Mouse (Mus musculus) MEL (cell line): ENCODE measurements around the gene Cox6a1. TPM values are rescaled to one million over a fixed set of nuclear protein-coding genes. Genes with fewer than 3 reads are reported as not detected.

Experiments used
- DNase-seq: peaks from one replicate; pipeline ENCODE4 v3.0.0; 2011; ENCODE audit warnings: low read depth, low spot score
- H3K27ac ChIP-seq: 2 replicates; pipeline ENCODE4 v1.5.1; 2012; ENCODE audit warnings: low read depth, mild to moderate bottlenecking, control low read depth, low read length, moderate library complexity; ENCODE audit not compliant: control insufficient read depth
- H3K27me3 ChIP-seq, 2 experiments: fragments of 150-350 bp in 1 of 2; sonication (generic) in 1 of 2; 2 replicates each; pipeline ENCODE4 v1.6.1; 2012; ENCODE audit warnings: low read length in 2 of 2, mild to moderate bottlenecking in 2 of 2, improper control_type of control experiment in 1 of 2, moderate library complexity in 1 of 2; ENCODE audit not compliant: insufficient read depth in 2 of 2, control insufficient read depth in 1 of 2
- H3K36me3 ChIP-seq, 2 experiments: 2 replicates each; pipeline ENCODE4 v1.6.1; 2012 to 2014; ENCODE audit warnings: low read length in 2 of 2, improper control_type of control experiment in 1 of 2, inconsistent platforms in 1 of 2, mild to moderate bottlenecking in 1 of 2; ENCODE audit not compliant: insufficient read depth in 2 of 2, control insufficient read depth in 1 of 2
- H3K4me1 ChIP-seq, 2 experiments: fragments of 150-350 bp in 1 of 2; sonication (generic) in 1 of 2; 2 replicates each; pipeline ENCODE4 v1.6.1; 2012; ENCODE audit warnings: low read length in 2 of 2, improper control_type of control experiment in 1 of 2, mild to moderate bottlenecking in 1 of 2; ENCODE audit not compliant: insufficient read depth in 2 of 2, control insufficient read depth in 1 of 2
- H3K4me3 ChIP-seq, 2 experiments: fragments of 150-350 bp in 1 of 2; sonication (generic) in 1 of 2; 2 replicates each; pipeline ENCODE4 v1.5.1; 2012; ENCODE audit warnings: low read depth in 2 of 2, low read length in 2 of 2, mild to moderate bottlenecking in 2 of 2, moderate library complexity in 2 of 2, control low read depth in 1 of 2, improper control_type of control experiment in 1 of 2; ENCODE audit not compliant: control insufficient read depth in 1 of 2, insufficient read depth in 1 of 2
- H3K79me2 ChIP-seq: 2 replicates; pipeline ENCODE4 v1.6.1; 2012; ENCODE audit warnings: mild to moderate bottlenecking, low read length, moderate library complexity; ENCODE audit not compliant: control insufficient read depth, poor library complexity, insufficient read depth
- H3K9ac ChIP-seq: 2 replicates; pipeline ENCODE4 v1.6.1; 2012; ENCODE audit warnings: low read depth, mild to moderate bottlenecking, control low read depth, low read length, moderate library complexity; ENCODE audit not compliant: control insufficient read depth, poor library complexity, severe bottlenecking
- H3K9me3 ChIP-seq: fragments of 150-350 bp; sonication (generic); replicated peaks from 2 replicates; pipeline ENCODE4 v1.6.1; 2012; ENCODE audit warnings: mild to moderate bottlenecking, low read length, improper control_type of control experiment, moderate library complexity; ENCODE audit not compliant: insufficient read depth
- BHLHE40 ChIP-seq: IDR thresholded peaks from 2 replicates; pipeline ENCODE4 v1.6.1; 2012; ENCODE audit warnings: low read depth, mild to moderate bottlenecking, inconsistent platforms, low read length, improper control_type of control experiment, borderline replicate concordance
- CTCF ChIP-seq, 3 experiments: IDR thresholded peaks in 2 of 3; conservative IDR thresholded peaks in 1 of 3; 2 replicates each; pipeline ENCODE4 v1.5.1; 2011 to 2012; ENCODE audit warnings: low read length in 3 of 3, low read depth in 2 of 3, mild to moderate bottlenecking in 2 of 3, improper control_type of control experiment in 1 of 3, inconsistent platforms in 1 of 3, mixed read lengths in 1 of 3, moderate library complexity in 1 of 3; ENCODE audit not compliant: control insufficient read depth in 1 of 3, insufficient read depth in 1 of 3, poor library complexity in 1 of 3, severe bottlenecking in 1 of 3
- GABPA ChIP-seq: IDR thresholded peaks from 2 replicates; pipeline ENCODE4 v1.6.1; 2012; ENCODE audit warnings: low read depth, mild to moderate bottlenecking, inconsistent platforms, low read length, improper control_type of control experiment, moderate library complexity
- GATA1 ChIP-seq: IDR thresholded peaks from 2 replicates; pipeline ENCODE4 v1.6.1; 2011; ENCODE audit warnings: low read depth, low read length, improper control_type of control experiment
- KAT2A ChIP-seq: conservative IDR thresholded peaks from 2 replicates; pipeline ENCODE4 v1.6.1; 2012; ENCODE audit warnings: low read depth, low read length, improper control_type of control experiment, inconsistent platforms
- MAFK ChIP-seq: IDR thresholded peaks from 2 replicates; pipeline ENCODE4 v1.6.1; 2011; ENCODE audit warnings: low read depth, mild to moderate bottlenecking, low read length, improper control_type of control experiment, borderline replicate concordance
- MXI1 ChIP-seq: IDR thresholded peaks from 2 replicates; pipeline ENCODE4 v1.6.1; 2011; ENCODE audit warnings: mild to moderate bottlenecking, low read depth, low read length, improper control_type of control experiment
- NELFE ChIP-seq: IDR thresholded peaks from 2 replicates; pipeline ENCODE4 v1.6.1; 2011; ENCODE audit warnings: low read depth, low read length, improper control_type of control experiment
- POLR2A ChIP-seq, 2 experiments: IDR thresholded peaks; 2 replicates each; pipeline ENCODE4 v1.6.1; 2011 to 2012; ENCODE audit warnings: low read length in 2 of 2, mild to moderate bottlenecking in 2 of 2, control low read depth in 1 of 2, improper control_type of control experiment in 1 of 2, low read depth in 1 of 2, moderate library complexity in 1 of 2; ENCODE audit not compliant: control insufficient read depth in 1 of 2, insufficient read depth in 1 of 2, poor library complexity in 1 of 2
- POLR2AphosphoS2 ChIP-seq: IDR thresholded peaks from 2 replicates; pipeline ENCODE4 v1.6.1; 2011; ENCODE audit warnings: low read length, improper control_type of control experiment
- POLR2AphosphoS5 ChIP-seq: IDR thresholded peaks from 2 replicates; pipeline ENCODE4 v1.6.1; 2012; ENCODE audit warnings: low read depth, borderline replicate concordance, mild to moderate bottlenecking, inconsistent platforms, low read length, moderate library complexity, mixed read lengths
- RCOR1 ChIP-seq: IDR thresholded peaks from 2 replicates; pipeline ENCODE4 v1.6.1; 2012; ENCODE audit warnings: low read depth, mild to moderate bottlenecking, inconsistent platforms, low read length, improper control_type of control experiment
- TAL1 ChIP-seq: IDR thresholded peaks from 2 replicates; pipeline ENCODE4 v1.6.1; 2012; ENCODE audit warnings: mild to moderate bottlenecking, inconsistent platforms, low read length, moderate library complexity, mixed read lengths
- UBTF ChIP-seq: IDR thresholded peaks from 2 replicates; pipeline ENCODE4 v1.6.1; 2012; ENCODE audit warnings: low read depth, mild to moderate bottlenecking, inconsistent platforms, low read length, improper control_type of control experiment, moderate library complexity, borderline replicate concordance; ENCODE audit not compliant: insufficient read depth
- USF2 ChIP-seq, 2 experiments: IDR thresholded peaks; 2 replicates each; pipeline ENCODE4 v1.6.1; 2011 to 2012; ENCODE audit warnings: improper control_type of control experiment in 2 of 2, low read length in 2 of 2, borderline replicate concordance in 1 of 2, inconsistent platforms in 1 of 2, low read depth in 1 of 2, mild to moderate bottlenecking in 1 of 2; ENCODE audit not compliant: insufficient read depth in 1 of 2
- polyA plus RNA-seq, 2 experiments: library from polyadenylated mRNA; stranded (reverse) in 1 of 2; unstranded in 1 of 2; fragments of >175 nt in 1 of 2; fragments of >200 nt in 1 of 2; gene quantifications; 2 replicates each; pipeline versions ENCODE4 v1.2.1 to v1.2.4; 2012; ENCODE audit warnings: low replicate concordance in 2 of 2, low read depth in 1 of 2; ENCODE audit not compliant: insufficient read length in 2 of 2, insufficient read depth in 1 of 2, missing spikeins in 1 of 2
- total RNA-seq: library from RNA; depleted of rRNA; stranded (reverse); fragments of 300-350 nt; gene quantifications from 2 replicates; pipeline ENCODE4 v1.2.3, GENCODE M21; 2012

The Cox6a1 gene
- total and polyA plus RNA-seq, 3 experiments = 328 to 1,215 (median 749) TPM

DNA sequence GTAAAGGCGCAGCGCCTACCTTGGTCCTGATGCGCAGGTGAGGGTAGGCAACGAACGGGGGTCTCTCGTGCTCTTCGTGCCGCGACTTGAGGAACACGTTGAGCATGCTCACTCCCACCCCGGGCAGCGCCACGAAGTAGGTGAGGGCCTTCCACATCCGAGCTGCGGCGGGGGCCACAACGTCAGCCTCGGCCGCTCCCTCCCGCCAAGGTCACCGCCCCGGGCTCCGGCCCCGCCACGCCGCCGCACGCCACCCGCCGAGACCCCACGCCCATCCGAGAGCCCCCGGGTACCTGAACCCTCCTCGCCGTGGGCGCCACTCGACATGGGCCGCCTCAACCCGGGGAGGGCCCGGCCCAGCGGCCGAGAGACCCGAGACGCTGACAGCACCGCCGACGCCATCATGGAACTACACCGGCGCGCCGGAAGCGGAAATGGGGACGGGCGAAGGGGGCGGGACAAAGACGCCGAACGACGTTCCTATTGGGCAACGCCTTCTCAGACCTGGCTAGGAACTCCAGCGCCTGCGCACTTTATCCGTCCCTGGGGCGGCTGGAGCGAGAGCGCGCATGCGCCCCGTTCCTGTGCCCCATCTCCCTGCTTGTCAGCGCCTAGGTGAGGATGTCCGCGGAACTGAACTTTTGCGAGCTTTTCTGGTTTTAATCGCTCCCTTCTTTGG, at the start of gene Cox6a1 (continued):
- peak; percentile 52; the same call in 1 of the 2 replicates for TF ChIP-seq MXI1
- TF ChIP-seq CTCF (IDR thresholded peaks at IDR 0.05 in 2 of 3, conservative IDR thresholded peaks at IDR 0.05 in 1 of 3; ENCODE audit: control insufficient read depth in 1 of 3, insufficient read depth in 1 of 3, low read depth in 2 of 3, low read length in 3 of 3, poor library complexity in 1 of 3, severe bottlenecking in 1 of 3) = no peak
- TF ChIP-seq RCOR1 = no peak
- no peak for TF ChIP-seq TAL1

DNA sequence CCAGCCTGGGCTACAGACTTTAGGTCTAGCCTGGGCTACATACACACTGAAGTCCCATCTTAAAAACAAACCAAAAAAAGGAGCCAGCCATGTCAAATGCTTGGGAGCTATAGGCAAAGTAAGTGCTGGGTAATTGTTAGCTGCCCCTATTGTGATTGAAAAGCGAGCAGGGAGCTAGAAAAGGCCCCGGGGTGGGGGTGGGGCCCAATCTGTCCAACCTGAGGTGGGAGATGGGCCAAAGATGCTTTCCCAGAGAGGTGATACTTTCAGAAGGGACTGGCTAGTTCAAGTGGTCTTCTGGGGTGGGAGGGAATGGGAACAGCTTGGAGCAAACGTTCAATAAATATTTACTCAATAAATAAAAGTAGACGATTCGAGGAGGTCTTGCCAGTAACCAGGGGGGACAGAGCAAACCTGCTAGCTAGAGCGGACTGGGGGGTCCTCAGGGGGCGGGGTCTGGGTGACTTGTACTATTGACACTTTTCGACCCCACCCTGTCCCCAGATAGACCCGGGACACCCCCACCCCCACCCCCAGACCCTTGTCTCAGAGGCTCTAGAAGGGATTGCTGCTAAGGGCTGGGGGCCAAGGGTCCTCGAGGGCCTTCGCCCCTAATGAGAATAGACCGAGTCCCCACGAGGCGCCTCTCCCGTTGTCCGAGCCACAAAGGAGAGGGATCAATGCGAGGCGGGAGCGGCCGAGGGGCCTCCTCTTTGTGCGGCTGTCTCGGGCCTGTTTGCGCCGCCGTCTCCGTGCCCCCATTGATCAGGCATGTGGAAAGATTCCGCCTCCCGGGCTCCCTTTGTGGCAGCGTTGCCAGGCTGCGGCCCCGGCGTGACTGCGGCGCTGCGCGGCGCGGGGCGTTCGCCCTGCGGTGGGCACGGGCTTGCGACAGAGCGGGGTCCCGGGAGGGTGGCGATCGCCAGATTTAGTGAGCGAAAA, 49.3 kb upstream of the Cox6a1 start:
- Histone ChIP-seq H3K9me3 (no peaks in the 10 kb centered on the region), H3K27me3 (no peaks in the 10 kb centered on the region), H3K4me3 (no peak overlapping the region), H3K4me1 (no peaks in the 10 kb centered on the region), H3K79me2 (no peaks in the 10 kb centered on the region), H3K27ac (no peak overlapping the region), H3K9ac (no peak overlapping the region), H3K36me3 (no peaks in the 10 kb centered on the region)
- no peak for DNase-seq
- TF ChIP-seq POLR2AphosphoS5 = no peak
- TF ChIP-seq POLR2A (IDR thresholded peaks at IDR 0.05; ENCODE audit: control insufficient read depth in 1 of 2, insufficient read depth in 1 of 2, low read depth in 1 of 2, low read length in 2 of 2, poor library complexity in 1 of 2) = no peak
- TF ChIP-seq KAT2A = no peak
- no peak for TF ChIP-seq MAFK

DNA sequence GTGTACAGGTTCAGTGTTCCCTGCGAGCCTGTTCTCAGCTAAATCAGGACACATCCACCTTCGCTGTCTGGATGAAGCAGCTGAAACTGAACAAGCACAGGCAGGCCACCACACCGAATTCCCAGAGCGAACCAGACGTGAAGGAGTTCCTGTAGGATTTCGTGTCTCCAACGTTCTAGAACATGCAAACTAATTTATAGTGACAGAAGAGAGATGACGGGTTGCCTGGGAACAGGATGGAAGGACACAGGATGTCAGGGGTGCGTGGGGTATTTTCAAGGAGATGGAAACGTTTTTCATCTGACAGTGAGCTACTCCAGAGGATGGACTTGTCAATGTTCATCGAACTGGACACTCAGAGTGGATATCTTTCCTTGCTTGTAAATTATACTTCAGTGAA, 47.9 kb upstream of the Cox6a1 start:
- no peak for TF ChIP-seq POLR2A (IDR thresholded peaks at IDR 0.05; ENCODE audit: control insufficient read depth in 1 of 2, insufficient read depth in 1 of 2, low read depth in 1 of 2, low read length in 2 of 2, poor library complexity in 1 of 2)
- no peak for TF ChIP-seq NELFE
- TF ChIP-seq MXI1 = no peak
- no peak for TF ChIP-seq USF2 (IDR thresholded peaks at IDR 0.05; ENCODE audit: borderline replicate concordance in 1 of 2, insufficient read depth in 1 of 2, low read depth in 1 of 2, low read length in 2 of 2)
- TF ChIP-seq GABPA = no peak
- no peak for TF ChIP-seq MAFK
- TF ChIP-seq TAL1 = no peak
- no peak for TF ChIP-seq BHLHE40
- TF ChIP-seq RCOR1 = no peak
- TF ChIP-seq GATA1 = no peak
- TF ChIP-seq POLR2AphosphoS5 = no peak
- no peak for TF ChIP-seq UBTF
- no peak for TF ChIP-seq POLR2AphosphoS2
- H3K9me3 ChIP-seq = no peaks in the 10 kb centered on the region
- no peaks in the 10 kb centered on the region for H3K36me3 ChIP-seq
- no peaks in the 10 kb centered on the region for H3K4me1 ChIP-seq
- no peak for DNase-seq
- H3K79me2 ChIP-seq = no peaks in the 10 kb centered on the region
- H3K27ac ChIP-seq = no peak overlapping the region
- H3K27me3 ChIP-seq = no peaks in the 10 kb centered on the region
- H3K4me3 ChIP-seq = no peak overlapping the region
- no peak overlapping the region for H3K9ac ChIP-seq
